Mouse (Mus musculus): ENCODE data around the gene Epb41l4b. TPM values are rescaled to one million over a fixed set of nuclear protein-coding genes. Genes with fewer than 3 reads are reported as not detected.
A peak's percentile ranks its signal among the peaks of the same experiment; 100 is the strongest.

The Epb41l4b gene
- polyA plus RNA-seq, 1 experiment, result 10.7 TPM

GRCm38 (mm10) chr4:57073843-57074242 is 69.4 kb downstream of the Epb41l4b start:
- WGBS, result 92% methylated on average over 7 of the region's 7 CpGs
- no peak overlapping the region for H3K27ac ChIP-seq (ENCODE audit: control insufficient read depth, insufficient read depth, low read length)
- H3K4me1 ChIP-seq (replicated peaks; ENCODE audit: control insufficient read depth, insufficient read depth, low read length), result no peaks in the 10 kb centered on the region

GRCm38 (mm10) chr4:57073174-57073573 is 70.1 kb downstream of the Epb41l4b start:
- H3K36me3 ChIP-seq (ENCODE audit: control insufficient read depth, insufficient read depth, low read length), result no peaks in the 10 kb centered on the region
- no peaks in the 10 kb centered on the region for H3K4me1 ChIP-seq (replicated peaks; ENCODE audit: control insufficient read depth, insufficient read depth, low read length)
- DNase-seq, result no peak
- H3K4me3 ChIP-seq (ENCODE audit: control insufficient read depth, insufficient read depth, low read length), result no peak overlapping the region
- TF ChIP-seq CTCF (IDR thresholded peaks at IDR 0.05; ENCODE audit: borderline replicate concordance, control insufficient read depth, extremely low read depth, insufficient read depth, low read length, poor library complexity) (no peak), POLR2A (IDR thresholded peaks at IDR 0.05; ENCODE audit: control insufficient read depth, extremely low read depth, insufficient read depth, low read length, poor library complexity) (no peak)
- no peak overlapping the region for H3K27ac ChIP-seq (ENCODE audit: control insufficient read depth, insufficient read depth, low read length)
- no peaks in the 10 kb centered on the region for H3K27me3 ChIP-seq (ENCODE audit: control insufficient read depth, insufficient read depth, low read length)
- WGBS, result 97% methylated on average over 14 of the region's 14 CpGs

More at GRCm38 (mm10) chr4:57073843-57074242, 69.4 kb downstream of the Epb41l4b start:
- no peak for DNase-seq
- Histone ChIP-seq H3K4me3 (ENCODE audit: control insufficient read depth, insufficient read depth, low read length) (no peak overlapping the region), H3K27me3 (ENCODE audit: control insufficient read depth, insufficient read depth, low read length) (no peaks in the 10 kb centered on the region), H3K36me3 (ENCODE audit: control insufficient read depth, insufficient read depth, low read length) (no peaks in the 10 kb centered on the region)
- TF ChIP-seq POLR2A (IDR thresholded peaks at IDR 0.05; ENCODE audit: control insufficient read depth, extremely low read depth, insufficient read depth, low read length, poor library complexity) (no peak), CTCF (IDR thresholded peaks at IDR 0.05; ENCODE audit: borderline replicate concordance, control insufficient read depth, extremely low read depth, insufficient read depth, low read length, poor library complexity) (no peak)

GRCm38 (mm10) chr4:57070640-57071039 is 72.6 kb downstream of the Epb41l4b start:
- Histone ChIP-seq H3K4me1 (replicated peaks; ENCODE audit: control insufficient read depth, insufficient read depth, low read length) (no peaks in the 10 kb centered on the region), H3K27ac (ENCODE audit: control insufficient read depth, insufficient read depth, low read length) (no peak overlapping the region), H3K36me3 (ENCODE audit: control insufficient read depth, insufficient read depth, low read length) (no peaks in the 10 kb centered on the region), H3K27me3 (ENCODE audit: control insufficient read depth, insufficient read depth, low read length) (no peaks in the 10 kb centered on the region; the same call in 1 of the 2 replicates), H3K4me3 (ENCODE audit: control insufficient read depth, insufficient read depth, low read length) (no peak overlapping the region)
- DNase-seq, result no peak
- WGBS, result 95% methylated on average over 6 of the region's 6 CpGs
- no peak for TF ChIP-seq CTCF (IDR thresholded peaks at IDR 0.05; ENCODE audit: borderline replicate concordance, control insufficient read depth, extremely low read depth, insufficient read depth, low read length, poor library complexity)
- TF ChIP-seq POLR2A (IDR thresholded peaks at IDR 0.05; ENCODE audit: control insufficient read depth, extremely low read depth, insufficient read depth, low read length, poor library complexity), result no peak

GRCm38 (mm10) chr4:57068397-57068796 is 74.8 kb downstream of the Epb41l4b start:
- 6% methylated on average over 7 of the region's 7 CpGs for WGBS
- Histone ChIP-seq H3K27me3 (ENCODE audit: control insufficient read depth, insufficient read depth, low read length) (no peaks in the 10 kb centered on the region; the same call in 1 of the 2 replicates), H3K27ac (ENCODE audit: control insufficient read depth, insufficient read depth, low read length) (no peak overlapping the region), H3K4me3 (ENCODE audit: control insufficient read depth, insufficient read depth, low read length) (no peak overlapping the region), H3K4me1 (replicated peaks; ENCODE audit: control insufficient read depth, insufficient read depth, low read length) (peaks cover 13% of the 10 kb centered on the region), H3K36me3 (ENCODE audit: control insufficient read depth, insufficient read depth, low read length) (no peaks in the 10 kb centered on the region)
- no peak for DNase-seq
- no peak for TF ChIP-seq CTCF (IDR thresholded peaks at IDR 0.05; ENCODE audit: borderline replicate concordance, control insufficient read depth, extremely low read depth, insufficient read depth, low read length, poor library complexity)
- TF ChIP-seq POLR2A (IDR thresholded peaks at IDR 0.05; ENCODE audit: control insufficient read depth, extremely low read depth, insufficient read depth, low read length, poor library complexity), result no peak

GRCm38 (mm10) chr4:57067801-57068200 is 75.4 kb downstream of the Epb41l4b start:
- 60% methylated on average over 5 of the region's 5 CpGs for WGBS
- DNase-seq, result no peak
- H3K27ac ChIP-seq (ENCODE audit: control insufficient read depth, insufficient read depth, low read length), result no peak overlapping the region
- no peaks in the 10 kb centered on the region; the same call in 1 of the 2 replicates for H3K27me3 ChIP-seq (ENCODE audit: control insufficient read depth, insufficient read depth, low read length)
- H3K4me1 ChIP-seq (replicated peaks; ENCODE audit: control insufficient read depth, insufficient read depth, low read length), result peaks cover 13% of the 10 kb centered on the region
- no peak overlapping the region for H3K4me3 ChIP-seq (ENCODE audit: control insufficient read depth, insufficient read depth, low read length)
- no peaks in the 10 kb centered on the region for H3K36me3 ChIP-seq (ENCODE audit: control insufficient read depth, insufficient read depth, low read length)
- TF ChIP-seq POLR2A (IDR thresholded peaks at IDR 0.05; ENCODE audit: control insufficient read depth, extremely low read depth, insufficient read depth, low read length, poor library complexity), result no peak
- no peak for TF ChIP-seq CTCF (IDR thresholded peaks at IDR 0.05; ENCODE audit: borderline replicate concordance, control insufficient read depth, extremely low read depth, insufficient read depth, low read length, poor library complexity)

GRCm38 (mm10) chr4:57066936-57067335 is 76.3 kb downstream of the Epb41l4b start:
- WGBS, result 96% methylated on average over 2 of the region's 2 CpGs
- TF ChIP-seq POLR2A (IDR thresholded peaks at IDR 0.05; ENCODE audit: control insufficient read depth, extremely low read depth, insufficient read depth, low read length, poor library complexity), result no peak
- no peak for TF ChIP-seq CTCF (IDR thresholded peaks at IDR 0.05; ENCODE audit: borderline replicate concordance, control insufficient read depth, extremely low read depth, insufficient read depth, low read length, poor library complexity)
- Histone ChIP-seq H3K27ac (ENCODE audit: control insufficient read depth, insufficient read depth, low read length) (no peak overlapping the region), H3K36me3 (ENCODE audit: control insufficient read depth, insufficient read depth, low read length) (no peaks in the 10 kb centered on the region), H3K27me3 (ENCODE audit: control insufficient read depth, insufficient read depth, low read length) (no peaks in the 10 kb centered on the region; the same call in 1 of the 2 replicates), H3K4me3 (ENCODE audit: control insufficient read depth, insufficient read depth, low read length) (no peak overlapping the region), H3K4me1 (replicated peaks; ENCODE audit: control insufficient read depth, insufficient read depth, low read length) (peaks cover 13% of the 10 kb centered on the region)
- DNase-seq, result no peak

- Histone ChIP-seq H3K4me1 (replicated peaks; ENCODE audit: control insufficient read depth, insufficient read depth, low read length) (peaks cover 13% of the 10 kb centered on the region), H3K36me3 (ENCODE audit: control insufficient read depth, insufficient read depth, low read length) (no peaks in the 10 kb centered on the region), H3K27ac (ENCODE audit: control insufficient read depth, insufficient read depth, low read length) (no peak overlapping the region), H3K4me3 (ENCODE audit: control insufficient read depth, insufficient read depth, low read length) (no peak overlapping the region), H3K27me3 (ENCODE audit: control insufficient read depth, insufficient read depth, low read length) (no peaks in the 10 kb centered on the region; the same call in 1 of the 2 replicates)
- TF ChIP-seq CTCF (IDR thresholded peaks at IDR 0.05; ENCODE audit: borderline replicate concordance, control insufficient read depth, extremely low read depth, insufficient read depth, low read length, poor library complexity) (peak; percentile 75), POLR2A (IDR thresholded peaks at IDR 0.05; ENCODE audit: control insufficient read depth, extremely low read depth, insufficient read depth, low read length, poor library complexity) (no peak)
- WGBS, result 38% methylated on average over 4 of the region's 4 CpGs
- DNase-seq, result peak; percentile 83
These were observed 78.0 kb downstream of the Epb41l4b start for GRCm38 (mm10) chr4:57065273-57065672.

Measured in thymus, adult 2 months (tissue).